Mouse (Mus musculus) embryonic facial prominence, embryonic 14.5 days (tissue): ENCODE data around the gene Mknk2. TPM values are rescaled to one million over a fixed set of nuclear protein-coding genes. Genes with fewer than 3 reads are reported as not detected.

Experiments
- ATAC-seq: fragments of 200-750 bp; cut with Nextera tagmentation; 2 replicates; pipeline ENCODE4 v1.8.0; 2017; ENCODE audit warnings: low read depth, moderate number of reproducible peaks, moderate TSS enrichment
- DNase-seq: peaks from one replicate; pipeline ENCODE4 v3.0.0-alpha.2; 2015; ENCODE audit warnings: low spot score
- H3K27ac ChIP-seq: fragments of 300-500 bp; sonication (generic); replicated peaks from 2 replicates; pipeline ENCODE4 v1.5.1; 2014; ENCODE audit warnings: low read depth, mild to moderate bottlenecking, low read length, moderate library complexity
- H3K27me3 ChIP-seq: fragments of 300-500 bp; sonication (generic); replicated peaks from 2 replicates; pipeline ENCODE4 v1.6.1; 2014; ENCODE audit warnings: low read length; ENCODE audit not compliant: control insufficient read depth, insufficient read depth
- H3K36me3 ChIP-seq: fragments of 300-500 bp; sonication (generic); 2 replicates; pipeline ENCODE4 v1.6.1; 2014; ENCODE audit warnings: low read length, mixed read lengths; ENCODE audit not compliant: control insufficient read depth, insufficient read depth
- H3K4me1 ChIP-seq: fragments of 300-500 bp; sonication (generic); 2 replicates; pipeline ENCODE4 v1.6.1; 2014; ENCODE audit warnings: antibody characterized with exemption, low read length; ENCODE audit not compliant: control insufficient read depth, insufficient read depth
- H3K4me2 ChIP-seq: fragments of 300-500 bp; sonication (generic); 2 replicates; pipeline ENCODE4 v1.6.1; 2014; ENCODE audit warnings: low read depth, mild to moderate bottlenecking, low read length, moderate library complexity, mixed read lengths
- H3K4me3 ChIP-seq: fragments of 300-500 bp; sonication (generic); 2 replicates; pipeline ENCODE4 v1.5.1; 2014; ENCODE audit warnings: low read depth, mild to moderate bottlenecking, low read length
- H3K9ac ChIP-seq: fragments of 300-500 bp; sonication (generic); 2 replicates; pipeline ENCODE4 v1.6.1; 2014; ENCODE audit warnings: low read depth, mild to moderate bottlenecking, low read length, moderate library complexity, mixed read lengths
- H3K9me3 ChIP-seq: fragments of 300-500 bp; sonication (generic); 2 replicates; pipeline ENCODE4 v1.6.1; 2016; ENCODE audit warnings: low read length; ENCODE audit not compliant: control insufficient read depth
- WGBS: fragments of 180-500 bp; shearing (Covaris S2); extraction: QIAGEN DNeasy Blood & Tissue Kit; methylation state at CpG from one replicate; pipeline ENCODE4 v1.1.7; 2014; 5-methylcytosine and 5-hydroxymethylcytosine counted together
- polyA plus RNA-seq: library from polyadenylated mRNA; unstranded; fragments of >200 nt; fragmentation: Nextera tagmentation; extraction: Ambion mirVana; gene quantifications from 2 replicates; pipeline ENCODE4 v1.2.1, GENCODE M21; 2014

The Mknk2 gene
- 84.6 and 86.7 TPM in 2 replicates for polyA plus RNA-seq

- Histone ChIP-seq H3K9me3 (no peaks in the 10 kb centered on the region), H3K36me3 (peaks cover 14% of the 10 kb centered on the region), H3K4me2 (peak within 1 kb of the TSS; percentile 83), H3K9ac (peak within 1 kb of the TSS; percentile 85), H3K4me1 (peaks cover 41% of the 10 kb centered on the region), H3K27ac (peak within 1 kb of the TSS; percentile 98), H3K27me3 (no peaks in the 10 kb centered on the region), H3K4me3 (peak within 1 kb of the TSS; percentile 99)
- DNase-seq (peak; percentile 95), ATAC-seq (peak; percentile 39)
- 15% methylated on average over 8 of the region's 8 CpGs for WGBS
Measured at GRCm38 (mm10) chr10:80677942-80678436, at the start of gene Mknk2. Gene Mknk2 (minus strand): TSS chr10:80678112.

- H3K27me3 ChIP-seq: no peaks in the 10 kb centered on the region
- no peak overlapping the region for H3K4me3 ChIP-seq
- H3K36me3 ChIP-seq: peaks cover 99% of the 10 kb centered on the region
- no peaks in the 10 kb centered on the region for H3K9me3 ChIP-seq
- H3K27ac ChIP-seq: no peak overlapping the region
- ATAC-seq (peak; percentile 13; the same call in 1 of the 2 replicates), DNase-seq (no peak)
- WGBS: 100% methylated on average over 1 of the region's 1 CpGs
- H3K4me1 ChIP-seq: no peaks in the 10 kb centered on the region
- no peak overlapping the region for H3K4me2 ChIP-seq
- H3K9ac ChIP-seq: no peak overlapping the region
Measured at GRCm38 (mm10) chr10:80717281-80717680, 39.4 kb upstream of the Mknk2 start.

GRCm38 (mm10) chr10:80710834-80711233 lies 32.9 kb upstream of the Mknk2 start:
- 93% methylated on average over 3 of the region's 3 CpGs for WGBS
- Histone ChIP-seq H3K9me3 (no peaks in the 10 kb centered on the region), H3K4me2 (no peak overlapping the region), H3K9ac (no peak overlapping the region), H3K27ac (no peak overlapping the region), H3K4me3 (no peak overlapping the region), H3K27me3 (no peaks in the 10 kb centered on the region), H3K4me1 (no peaks in the 10 kb centered on the region), H3K36me3 (peaks cover 96% of the 10 kb centered on the region)
- ATAC-seq (no peak), DNase-seq (no peak)

GRCm38 (mm10) chr10:80705479-80705878 lies 27.6 kb upstream of the Mknk2 start:
- no peak overlapping the region for H3K4me2 ChIP-seq
- H3K4me1 ChIP-seq: peaks cover 12% of the 10 kb centered on the region
- H3K27ac ChIP-seq: no peak overlapping the region
- 68% methylated on average over 3 of the region's 3 CpGs for WGBS
- ATAC-seq: no peak
- no peak overlapping the region for H3K9ac ChIP-seq
- no peaks in the 10 kb centered on the region for H3K9me3 ChIP-seq
- peaks cover 44% of the 10 kb centered on the region for H3K36me3 ChIP-seq
- H3K4me3 ChIP-seq: no peak overlapping the region
- DNase-seq: no peak
- no peaks in the 10 kb centered on the region for H3K27me3 ChIP-seq

GRCm38 (mm10) chr10:80705033-80705432 lies 27.1 kb upstream of the Mknk2 start:
- peaks cover 17% of the 10 kb centered on the region for H3K4me1 ChIP-seq
- no peak for ATAC-seq
- no peaks in the 10 kb centered on the region for H3K9me3 ChIP-seq
- no peak overlapping the region for H3K4me2 ChIP-seq
- DNase-seq: no peak
- no peak overlapping the region for H3K27ac ChIP-seq
- no peak overlapping the region for H3K4me3 ChIP-seq
- peaks cover 40% of the 10 kb centered on the region for H3K36me3 ChIP-seq
- WGBS: 63% methylated on average over 3 of the region's 3 CpGs
- H3K27me3 ChIP-seq: no peaks in the 10 kb centered on the region
- H3K9ac ChIP-seq: no peak overlapping the region

GRCm38 (mm10) chr10:80704418-80704817 lies 26.5 kb upstream of the Mknk2 start:
- H3K9ac ChIP-seq: no peak overlapping the region
- H3K27ac ChIP-seq: no peak overlapping the region
- no peak overlapping the region for H3K4me2 ChIP-seq
- no peaks in the 10 kb centered on the region for H3K9me3 ChIP-seq
- WGBS: 87% methylated on average over 5 of the region's 5 CpGs
- no peak for DNase-seq
- no peak for ATAC-seq
- no peak overlapping the region for H3K4me3 ChIP-seq
- H3K4me1 ChIP-seq: peaks cover 20% of the 10 kb centered on the region
- no peaks in the 10 kb centered on the region for H3K27me3 ChIP-seq
- peaks cover 34% of the 10 kb centered on the region for H3K36me3 ChIP-seq

- peak overlapping the region; percentile 67 for H3K4me3 ChIP-seq
- peaks cover 20% of the 10 kb centered on the region for H3K4me1 ChIP-seq
- ATAC-seq: no peak
- H3K27ac ChIP-seq: no peak overlapping the region
- no peaks in the 10 kb centered on the region for H3K27me3 ChIP-seq
- H3K9ac ChIP-seq: peak overlapping the region; percentile 63
- H3K4me2 ChIP-seq: peak overlapping the region; percentile 71
- no peaks in the 10 kb centered on the region for H3K9me3 ChIP-seq
- H3K36me3 ChIP-seq: peaks cover 26% of the 10 kb centered on the region
- 76% methylated on average over 5 of the region's 5 CpGs for WGBS
- no peak for DNase-seq
Measured at GRCm38 (mm10) chr10:80703643-80704042, 25.7 kb upstream of the Mknk2 start.

GRCm38 (mm10) chr10:80702536-80703390 lies 24.9 kb upstream of the Mknk2 start:
- Histone ChIP-seq H3K9ac (peak overlapping the region; percentile 63), H3K36me3 (peaks cover 22% of the 10 kb centered on the region), H3K27me3 (no peaks in the 10 kb centered on the region), H3K4me2 (peak overlapping the region; percentile 71), H3K4me1 (peaks cover 20% of the 10 kb centered on the region), H3K27ac (peak overlapping the region; percentile 78), H3K4me3 (peak overlapping the region; percentile 67), H3K9me3 (no peaks in the 10 kb centered on the region)
- peak; percentile 91 for ATAC-seq
- DNase-seq: peak; percentile 97
- WGBS: 1% methylated on average over 36 of the region's 47 CpGs
